Mouse (Mus musculus): ENCODE data around the gene Gpm6b. TPM values are rescaled to one million over a fixed set of nuclear protein-coding genes. Genes with fewer than 3 reads are reported as not detected.

The Gpm6b gene
- total RNA-seq, 1 experiment from 2014 or later = 4.9 TPM

DNA sequence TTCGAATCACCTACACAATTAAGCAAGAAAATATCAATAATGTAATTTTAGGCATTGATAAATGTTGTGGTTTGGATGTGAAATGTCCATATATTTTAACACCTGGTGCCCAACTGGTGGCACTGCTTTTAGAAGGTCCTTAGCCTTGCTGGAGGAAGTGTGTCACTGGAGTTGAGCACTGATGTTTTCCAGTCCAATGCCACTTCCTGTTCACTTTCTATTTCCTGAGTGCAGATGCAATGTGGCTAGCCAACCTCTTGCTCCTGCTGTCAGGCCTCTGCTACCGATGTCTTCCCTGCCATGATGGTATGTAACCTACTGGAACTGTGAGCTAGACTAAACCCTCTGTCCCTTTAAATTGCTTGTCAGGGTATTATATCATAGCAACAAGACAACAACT, 65.6 kb downstream of the Gpm6b start:
- no peak for DNase-seq

DNA sequence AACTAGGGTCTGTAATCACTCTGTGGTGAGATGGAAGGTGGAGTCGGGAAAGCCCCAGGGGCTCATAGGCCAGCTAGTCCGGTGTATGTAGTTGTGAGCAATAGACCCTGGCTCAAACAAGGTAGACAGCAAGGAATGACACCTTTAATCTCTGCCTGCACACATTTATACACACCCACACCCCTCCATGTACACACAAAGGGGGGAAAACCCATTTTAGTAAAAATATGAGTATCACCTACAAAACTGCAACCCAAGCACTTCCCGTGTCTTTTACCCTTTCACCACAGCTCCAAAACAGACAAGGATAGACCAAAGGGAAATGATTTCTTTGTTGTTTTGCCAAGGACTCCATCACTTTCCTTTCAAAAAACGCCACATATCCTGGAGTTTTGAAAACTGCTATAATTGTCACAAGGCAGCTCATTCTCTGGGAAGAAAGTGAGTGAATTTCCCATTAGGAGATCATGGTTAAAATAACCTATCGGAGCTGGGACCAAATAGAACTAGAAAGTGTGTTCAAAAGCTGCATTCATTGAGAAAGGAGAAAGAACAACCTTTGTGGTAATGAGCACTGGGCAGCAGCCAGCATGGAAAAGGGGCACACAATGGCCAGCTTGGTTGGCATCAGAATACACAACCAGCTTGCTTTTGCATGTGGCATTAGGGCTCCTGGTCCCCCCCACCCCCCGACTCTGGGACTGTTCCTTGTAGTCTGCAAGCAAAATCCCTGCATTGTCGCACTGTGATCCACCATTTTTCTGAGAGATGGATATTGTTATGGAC, 68.9 kb downstream of the Gpm6b start:
- no peak for DNase-seq

DNA sequence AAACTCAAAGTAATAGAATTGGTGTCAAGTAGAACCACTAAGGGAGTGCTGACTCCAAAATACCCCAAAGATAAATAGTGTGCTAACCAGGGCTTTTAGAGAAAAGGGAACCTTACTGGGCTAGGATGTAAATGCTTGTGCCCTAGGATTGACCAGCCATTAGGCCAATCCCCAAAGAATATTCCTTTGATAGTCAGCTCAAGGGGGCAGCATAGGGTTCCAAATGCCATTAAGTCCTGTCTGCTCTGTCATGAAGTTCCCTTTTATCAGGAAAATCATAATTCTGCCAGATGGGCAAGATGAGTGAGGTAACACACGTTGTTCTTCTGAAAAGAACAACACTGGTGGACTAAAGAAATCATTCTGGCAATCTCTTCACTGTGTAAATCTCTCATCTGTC, 70.1 kb downstream of the Gpm6b start:
- DNase-seq = no peak

DNA sequence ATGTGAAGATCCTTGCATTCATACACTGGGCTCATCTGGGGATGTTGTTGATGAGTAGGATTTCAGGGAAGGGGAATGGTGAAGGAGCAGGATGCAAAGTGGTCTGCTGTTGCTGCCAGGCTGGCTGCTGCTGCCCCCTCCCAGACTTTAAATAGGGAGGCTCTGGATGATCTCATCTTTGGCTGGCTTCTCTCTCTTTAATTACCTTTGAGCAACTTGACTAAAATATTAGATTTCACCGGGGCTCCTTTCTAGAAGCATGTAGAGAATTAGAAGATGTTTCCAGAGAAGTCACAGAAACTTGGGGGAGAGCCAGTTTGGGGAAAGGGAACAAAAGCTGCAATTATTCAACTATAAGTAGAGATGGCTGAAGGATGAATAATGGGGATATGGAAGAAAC, 76.5 kb downstream of the Gpm6b start:
- DNase-seq = no peak

- no peak for DNase-seq
Observed at GRCm38 (mm10) chrX:166316552-166317375, 78.1 kb downstream of the Gpm6b start.

DNA sequence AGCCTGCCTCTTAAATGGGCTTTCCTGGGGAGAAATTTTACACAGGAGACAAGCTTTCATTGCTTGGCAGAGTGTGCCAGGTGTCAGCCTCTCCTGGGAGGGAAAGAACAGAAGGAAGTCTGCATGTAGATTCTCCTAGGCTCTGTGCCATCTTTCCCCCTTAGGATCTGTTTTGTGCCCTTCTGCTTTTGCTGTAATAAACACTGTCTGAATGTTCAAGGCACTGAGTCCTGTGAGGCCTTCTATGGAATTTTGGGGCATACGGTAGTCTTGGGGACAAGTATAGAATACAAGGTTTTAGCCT, 78.6 kb downstream of the Gpm6b start:
- no peak for DNase-seq

DNA sequence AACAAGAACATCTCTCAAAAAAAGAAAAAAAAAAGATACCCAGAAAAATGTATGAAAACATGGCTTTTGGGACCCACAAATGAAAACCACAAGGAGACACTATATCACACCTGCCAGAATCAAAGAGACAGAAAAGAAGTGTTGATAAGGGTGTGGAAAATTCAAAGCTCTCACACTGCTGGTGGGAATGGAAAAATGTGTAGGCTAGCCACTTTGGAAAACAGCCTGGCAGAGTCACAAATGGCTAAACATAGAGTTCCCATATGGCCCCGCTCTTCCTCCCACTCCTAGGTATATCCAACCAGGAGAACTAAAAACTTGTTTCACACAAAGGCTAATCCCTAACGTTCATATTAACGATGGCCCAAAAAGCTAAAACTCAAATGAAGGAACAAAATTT, 84.5 kb downstream of the Gpm6b start:
- no peak for DNase-seq

DNA sequence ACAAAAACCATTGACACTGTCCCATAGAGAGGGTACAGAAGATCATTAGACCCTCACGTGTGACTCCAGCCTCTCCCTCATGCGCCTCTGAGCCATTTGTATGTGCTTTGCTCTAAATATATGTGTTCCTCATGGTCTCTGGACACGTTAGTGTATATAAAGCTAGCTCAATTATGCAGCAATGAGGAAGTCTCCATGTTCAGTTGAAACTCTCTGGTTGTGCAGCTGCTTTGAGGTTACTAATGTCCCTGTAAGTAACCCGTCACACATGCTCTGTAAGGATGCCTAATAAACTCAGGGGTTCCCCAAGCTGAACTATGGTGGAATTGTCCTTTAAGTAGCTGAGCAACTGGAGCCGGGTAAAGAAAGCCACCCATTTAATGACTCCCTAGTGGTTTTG, 88.9 kb downstream of the Gpm6b start:
- DNase-seq = no peak

DNA sequence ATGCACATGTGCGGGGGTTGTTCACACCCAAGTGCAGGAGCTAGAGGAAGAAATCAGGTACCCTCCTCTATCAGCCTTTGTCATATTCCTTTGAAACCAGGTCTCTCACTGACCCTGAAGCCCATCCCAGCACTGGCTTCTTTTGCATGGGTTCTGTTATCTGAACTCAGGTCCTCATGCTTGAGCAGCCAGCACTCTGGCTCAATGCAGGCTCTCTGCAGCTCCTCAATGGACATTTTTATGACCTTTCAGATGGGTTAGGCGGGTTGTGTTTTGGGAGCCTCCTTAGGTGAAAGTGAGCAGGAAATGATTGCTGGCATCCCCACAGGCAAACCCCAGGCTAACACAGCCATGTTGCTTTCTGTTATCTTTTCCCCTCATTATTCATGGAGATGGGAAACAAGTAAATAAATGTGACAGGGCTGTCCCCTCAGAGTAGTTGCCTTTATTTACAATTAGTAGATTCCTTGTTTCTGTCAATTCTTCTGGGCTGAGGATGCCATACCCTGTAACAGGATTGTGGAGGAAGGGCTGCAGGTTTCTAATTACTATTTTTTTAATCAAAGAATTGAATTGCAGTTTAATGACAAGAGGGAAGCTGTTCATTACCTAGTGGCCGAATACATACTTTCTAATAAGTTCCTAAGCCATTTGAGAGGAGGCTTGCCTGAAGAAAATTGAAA, 89.6 kb downstream of the Gpm6b start:
- no peak for DNase-seq

DNA sequence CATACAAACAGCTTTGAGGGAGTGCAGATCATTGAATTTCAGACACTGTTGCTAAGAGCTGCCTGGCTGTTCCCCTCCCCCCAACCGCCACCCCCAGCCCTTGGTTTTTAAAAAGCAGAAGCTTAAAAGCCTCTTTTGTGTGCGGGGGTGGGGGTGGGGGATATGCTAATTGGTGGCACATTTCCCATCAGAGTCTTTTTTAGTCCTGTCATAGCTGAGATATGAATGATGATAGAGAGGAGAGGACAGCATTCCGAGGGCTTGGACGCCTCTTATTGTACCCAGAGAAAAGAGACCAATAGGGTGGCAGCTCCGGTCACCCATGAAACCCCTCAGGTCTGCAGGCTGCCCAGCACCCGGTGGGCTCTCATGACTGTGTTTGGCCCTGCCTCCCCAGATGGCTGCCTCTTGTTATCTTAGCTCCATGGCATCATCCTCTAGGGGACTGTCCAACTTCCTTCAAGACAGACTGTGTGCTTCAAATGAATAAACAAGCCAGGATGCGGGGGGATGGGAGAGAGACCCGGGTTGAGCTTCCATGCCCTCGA, 90.3 kb downstream of the Gpm6b start:
- no peak for DNase-seq

GRCm38 (mm10) chrX:166334516-166335136, 95.9 kb downstream of the Gpm6b start:
- DNase-seq = peak; percentile 13

DNA sequence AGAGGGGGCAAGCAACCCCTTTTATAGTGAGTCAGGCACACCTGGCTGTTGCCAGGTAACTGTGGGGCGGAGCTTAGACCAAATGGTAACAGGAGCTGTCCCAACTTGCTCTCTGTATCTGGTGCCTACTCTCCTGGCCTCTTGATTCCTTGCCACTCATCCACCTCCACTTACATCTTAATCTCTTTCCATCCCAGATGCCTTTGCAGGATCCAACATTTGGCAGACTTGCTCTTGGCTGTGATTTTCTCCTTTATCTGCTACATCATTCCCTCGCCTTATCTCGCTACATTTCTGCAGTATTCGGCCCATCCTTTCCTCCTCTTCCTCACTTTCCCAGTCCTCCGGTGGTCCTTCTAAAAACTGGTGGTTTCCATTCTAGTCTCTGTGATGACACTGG, 99.6 kb downstream of the Gpm6b start:
- DNase-seq = no peak

DNA sequence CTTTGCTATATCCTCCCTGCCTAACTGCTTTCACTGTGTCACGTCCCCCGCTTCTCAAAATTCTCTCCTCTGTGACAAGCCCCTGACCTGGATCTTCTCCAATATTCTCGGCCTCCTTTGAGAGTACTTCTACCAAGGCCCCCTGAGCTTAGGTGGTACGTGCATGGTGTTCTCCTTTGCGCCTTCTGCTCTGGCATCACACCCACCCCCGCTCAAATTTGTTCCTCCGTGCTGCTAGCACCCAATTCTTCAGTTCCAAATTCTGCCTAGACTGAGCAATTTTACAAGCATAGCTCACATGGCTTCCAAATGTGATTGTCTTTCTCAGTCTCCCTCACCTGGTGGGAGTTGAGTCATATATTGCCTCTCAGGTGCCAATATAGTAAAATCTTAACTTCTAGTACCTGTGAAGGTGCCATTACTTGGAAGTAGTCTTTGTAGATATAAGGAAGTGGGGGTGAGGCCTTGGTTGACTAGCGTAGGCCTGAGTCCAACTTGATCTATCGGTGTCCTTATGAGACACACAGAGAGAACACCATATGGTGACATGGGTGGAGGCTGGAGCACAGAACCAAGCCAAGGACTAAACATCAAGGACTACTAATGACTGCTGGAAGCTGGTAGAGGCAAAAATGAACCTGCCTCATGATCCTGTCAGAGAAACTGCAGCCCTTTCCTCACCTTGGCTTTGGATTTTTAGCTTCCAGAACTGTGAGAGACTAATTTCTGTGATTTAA, 100.2 kb downstream of the Gpm6b start:
- DNase-seq = no peak

DNA sequence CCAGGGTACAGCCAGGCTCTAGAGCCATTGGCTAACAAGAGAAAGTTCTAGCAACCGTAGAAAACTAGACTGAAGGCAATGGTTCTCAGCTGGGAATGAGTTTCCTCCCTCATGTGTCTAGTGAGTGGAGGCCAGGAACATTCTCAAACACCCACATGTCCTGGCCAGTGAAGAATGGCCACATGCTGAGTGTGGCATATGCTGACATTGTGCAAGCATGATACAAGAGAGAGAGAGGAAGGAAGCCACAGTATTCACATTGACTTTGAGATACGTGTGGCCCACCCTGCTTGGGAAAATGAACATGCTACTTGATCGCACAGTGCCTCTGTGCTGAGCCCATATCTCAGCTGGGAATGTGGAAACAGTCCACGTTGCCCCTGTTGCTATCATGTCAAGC, 101.2 kb downstream of the Gpm6b start:
- no peak for DNase-seq

- no peak for DNase-seq
Observed at GRCm38 (mm10) chrX:166341795-166342194, 103.1 kb downstream of the Gpm6b start.

DNA sequence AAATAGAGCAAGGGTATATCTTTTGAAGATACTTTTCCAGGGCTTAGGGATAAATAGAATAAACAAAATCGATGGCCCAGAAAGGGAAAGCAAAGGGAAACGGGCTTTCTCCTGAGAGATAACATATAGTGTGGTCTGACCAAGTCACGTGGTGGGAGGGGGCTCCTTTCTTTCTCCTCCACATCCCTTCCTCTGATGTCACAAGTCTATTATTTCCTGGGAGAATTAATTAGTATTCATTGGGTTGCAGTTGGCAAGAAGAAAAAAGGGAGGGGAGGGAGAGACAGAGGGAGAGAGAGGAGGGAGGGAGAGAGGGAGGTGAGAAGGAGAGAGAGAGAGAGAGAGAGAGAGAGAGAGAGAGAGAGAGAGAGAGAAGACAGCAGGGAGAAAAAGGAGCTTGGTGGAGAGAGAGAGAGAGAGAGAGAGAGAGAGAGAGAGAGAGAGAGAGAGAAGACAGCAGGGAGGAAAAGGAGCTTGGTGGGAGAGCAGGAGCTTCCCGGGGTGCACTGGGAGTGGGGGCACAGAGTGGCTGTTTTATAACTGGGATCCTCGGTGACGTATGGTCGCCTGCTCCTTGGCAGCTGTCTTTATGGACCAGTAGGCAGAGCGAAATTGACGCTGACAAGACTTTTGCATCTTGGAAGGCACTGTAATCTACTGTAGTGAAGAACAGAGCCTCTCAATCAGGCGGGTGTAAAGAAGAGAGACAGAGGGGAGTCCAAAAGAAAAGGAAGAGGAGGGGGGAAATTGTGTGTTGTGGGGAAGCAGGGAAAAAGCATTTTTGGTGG, 105.7 kb downstream of the Gpm6b start:
- no peak for DNase-seq

GRCm38 (mm10) chrX:166348086-166348485, 109.4 kb downstream of the Gpm6b start:
- DNase-seq = no peak

DNA sequence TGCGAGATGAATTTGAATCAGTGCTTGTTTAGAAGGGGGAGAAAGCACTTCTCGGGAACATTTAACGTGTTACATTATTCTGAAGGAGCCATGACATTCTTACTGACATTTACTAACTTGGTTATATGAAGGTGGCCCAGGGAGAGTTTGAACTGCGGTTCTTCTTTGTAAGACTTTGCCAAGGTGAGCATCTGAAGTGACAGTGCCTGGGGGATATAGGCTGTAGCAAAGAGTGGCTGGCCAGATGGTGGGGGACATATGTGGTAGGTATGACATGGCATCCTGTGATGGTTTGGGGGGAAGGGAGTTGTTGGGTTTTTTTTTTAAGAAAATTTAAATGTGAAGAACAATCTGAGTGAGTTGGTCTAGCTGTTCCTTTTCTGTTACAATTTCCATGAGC, 109.9 kb downstream of the Gpm6b start:
- no peak for DNase-seq

- peak; percentile 37 for DNase-seq
Observed at GRCm38 (mm10) chrX:166351790-166352189, 113.1 kb downstream of the Gpm6b start.

DNA sequence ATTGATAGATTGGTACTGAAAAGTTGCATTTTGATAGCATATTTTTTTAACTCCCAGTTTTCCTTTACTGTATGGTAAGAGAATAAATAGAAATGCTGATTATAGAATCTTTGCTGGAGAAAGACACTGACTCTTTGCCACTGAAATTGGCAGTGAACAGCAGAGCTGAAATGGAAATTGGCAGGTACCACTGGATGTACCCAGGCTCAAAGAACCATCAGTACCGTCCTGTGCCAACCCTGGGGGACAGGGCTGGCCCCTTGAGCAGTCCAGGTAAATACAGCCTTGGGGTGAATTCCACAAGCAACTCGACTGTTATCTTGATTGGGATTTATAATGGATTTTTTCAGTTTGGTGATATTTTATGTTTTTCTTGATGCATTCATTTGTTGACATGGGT, 114.7 kb downstream of the Gpm6b start:
- DNase-seq = no peak

- no peak for DNase-seq
Observed at GRCm38 (mm10) chrX:166354913-166355312, 116.2 kb downstream of the Gpm6b start.
